Mouse (Mus musculus) left cerebral cortex, adult 9 months (tissue): Measurements from ENCODE around the gene Kcnip4.

ENCODE experiments used
- DNase-seq, 2 experiments: peaks; one replicate each; pipeline ENCODE4 v3.0.0; 2022; ENCODE audit warnings: low spot score in 2 of 2

Kcnip4 gene

GRCm38 (mm10) chr5:49524394-49525241 lies at the start of gene Kcnip4:
Kcnip4 (minus strand) TSS chr5:49524907.
- DNase-seq = peak; percentile 30 to 77

- no peak for DNase-seq
Measured at GRCm38 (mm10) chr5:49571876-49572275, 47.2 kb upstream of the Kcnip4 start.

- no peak for DNase-seq
Measured at GRCm38 (mm10) chr5:49563751-49564150, 39.0 kb upstream of the Kcnip4 start.

GRCm38 (mm10) chr5:49557436-49557835 lies 32.7 kb upstream of the Kcnip4 start:
- DNase-seq = no peak

- peak; percentile 62 to 77 for DNase-seq
Measured at GRCm38 (mm10) chr5:49547884-49548283, 23.2 kb upstream of the Kcnip4 start.

- DNase-seq = no peak
Measured at GRCm38 (mm10) chr5:49529362-49529761, 4.7 kb upstream of the Kcnip4 start.

- DNase-seq = no peak
Measured at GRCm38 (mm10) chr5:49525242-49525612, 520 bp upstream of the Kcnip4 start.

GRCm38 (mm10) chr5:49523997-49524393 lies 712 bp downstream of the Kcnip4 start:
- DNase-seq = peak in 1 of 2 experiments; percentile 43

- DNase-seq = no peak
Measured at GRCm38 (mm10) chr5:49522986-49523385, 1.7 kb downstream of the Kcnip4 start.

- DNase-seq = no peak
Measured at GRCm38 (mm10) chr5:49498743-49499142, 26.0 kb downstream of the Kcnip4 start.

- DNase-seq = no peak
Measured at GRCm38 (mm10) chr5:49487270-49487669, 37.4 kb downstream of the Kcnip4 start.

- no peak for DNase-seq
Measured at GRCm38 (mm10) chr5:49470738-49471137, 54.0 kb downstream of the Kcnip4 start.

GRCm38 (mm10) chr5:49460643-49461276 lies 63.9 kb downstream of the Kcnip4 start:
- DNase-seq = peak in 1 of 2 experiments; percentile 19

GRCm38 (mm10) chr5:49453100-49453499 lies 71.6 kb downstream of the Kcnip4 start:
- no peak for DNase-seq

- no peak for DNase-seq
Measured at GRCm38 (mm10) chr5:49451295-49451694, 73.4 kb downstream of the Kcnip4 start.

- no peak for DNase-seq
Measured at GRCm38 (mm10) chr5:49450876-49451275, 73.8 kb downstream of the Kcnip4 start.

GRCm38 (mm10) chr5:49437236-49437635 lies 87.5 kb downstream of the Kcnip4 start:
- no peak for DNase-seq

GRCm38 (mm10) chr5:49427689-49428088 lies 97.0 kb downstream of the Kcnip4 start:
- DNase-seq = no peak

GRCm38 (mm10) chr5:49419707-49420106 lies 105.0 kb downstream of the Kcnip4 start:
- peak; percentile 18 to 19 for DNase-seq

- DNase-seq = no peak
Measured at GRCm38 (mm10) chr5:49408351-49408750, 116.4 kb downstream of the Kcnip4 start.

- peak in 1 of 2 experiments; percentile 36 for DNase-seq
Measured at GRCm38 (mm10) chr5:49370543-49371076, 154.1 kb downstream of the Kcnip4 start.

- peak in 1 of 2 experiments; percentile 59 for DNase-seq
Measured at GRCm38 (mm10) chr5:49368636-49369423, 155.9 kb downstream of the Kcnip4 start.
